Mouse (Mus musculus) kidney, adult 2 months (tissue): ENCODE data around the gene Fbxl4.

ENCODE experiments used
- CTCF ChIP-seq: fragments of 200-500 bp; conservative IDR thresholded peaks from 2 replicates; pipeline ENCODE4 v1.5.1; 2011; ENCODE audit warnings: low read depth, mild to moderate bottlenecking, control low read depth, low read length, moderate library complexity, mixed read lengths; ENCODE audit not compliant: insufficient read depth, insufficient read length
- POLR2A ChIP-seq: fragments of 200-500 bp; IDR thresholded peaks from one replicate; pipeline ENCODE4 v1.6.1; 2011; ENCODE audit warnings: low read depth, low read length, control low read depth

DNA sequence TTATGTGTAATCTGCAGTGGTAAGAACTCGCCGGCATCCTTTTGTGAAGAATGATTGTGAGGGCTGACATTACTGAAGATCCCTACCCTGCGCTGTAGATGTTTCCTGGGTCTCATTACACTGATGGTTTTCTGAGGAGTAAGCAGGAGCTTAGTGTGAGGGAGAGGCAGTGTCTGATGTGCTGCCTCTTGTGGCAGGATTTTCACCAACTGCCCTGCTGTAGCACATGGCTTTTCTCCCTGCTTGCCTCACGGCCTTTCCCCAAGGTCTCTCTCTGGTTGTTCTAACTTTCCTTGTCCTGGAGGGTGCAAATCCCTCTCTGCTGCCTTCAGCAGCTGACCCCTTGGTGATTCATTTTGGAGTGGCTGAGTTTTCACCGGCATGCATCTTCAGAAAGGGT is 10.0 kb downstream of the Fbxl4 start:
- TF ChIP-seq POLR2A (no peak), CTCF (no peak; the same call in 1 of the 2 replicates)
